Mouse (Mus musculus) CH12.LX (cell line): ENCODE results near the gene Btbd17. TPM values are rescaled to one million over a fixed set of nuclear protein-coding genes. Genes with fewer than 3 reads are reported as not detected.

ENCODE experiments used
- DNase-seq: peaks from one replicate; pipeline ENCODE4 v3.0.0-alpha.2; 2013; ENCODE audit errors: extremely low read depth
- H3K27ac ChIP-seq: 2 replicates; pipeline ENCODE4 v1.5.1; 2012; ENCODE audit warnings: low read depth, mild to moderate bottlenecking, control low read depth, moderate library complexity; ENCODE audit not compliant: insufficient read depth
- H3K27me3 ChIP-seq: replicated peaks from 2 replicates; pipeline ENCODE3; 2012; ENCODE audit warnings: inconsistent platforms
- H3K36me3 ChIP-seq, 2 experiments: replicated peaks in 1 of 2; 2 replicates each; pipeline versions ENCODE3 to v1.6.1; 2012; ENCODE audit warnings: inconsistent platforms in 1 of 2, low read length in 1 of 2, mild to moderate bottlenecking in 1 of 2, mixed read lengths in 1 of 2, moderate library complexity in 1 of 2; ENCODE audit not compliant: control insufficient read depth in 1 of 2, insufficient read depth in 1 of 2
- H3K4me1 ChIP-seq, 2 experiments: 2 replicates each; pipeline ENCODE4 v1.6.1; 2012; ENCODE audit warnings: inconsistent platforms in 1 of 2, moderate library complexity in 1 of 2; ENCODE audit not compliant: insufficient read depth in 2 of 2, control insufficient read depth in 1 of 2
- H3K4me2 ChIP-seq: 2 replicates; pipeline ENCODE4 v1.6.1; 2012; ENCODE audit warnings: low read depth, mild to moderate bottlenecking, control low read depth; ENCODE audit not compliant: poor library complexity, insufficient read depth, severe bottlenecking
- H3K4me3 ChIP-seq, 3 experiments: fragments of 150-350 bp in 1 of 3; sonication (generic) in 1 of 3; replicated peaks in 1 of 3; 2 replicates each; pipeline versions ENCODE3 to v1.5.1; 2011 to 2012; ENCODE audit warnings: low read depth in 2 of 3, low read length in 2 of 3, mild to moderate bottlenecking in 2 of 3, moderate library complexity in 2 of 3, control low read depth in 1 of 3, improper control_type of control experiment in 1 of 3, inconsistent platforms in 1 of 3, mixed read lengths in 1 of 3; ENCODE audit not compliant: poor library complexity in 1 of 3
- H3K79me2 ChIP-seq: replicated peaks from 2 replicates; pipeline ENCODE4 v1.6.1; 2012; ENCODE audit warnings: mild to moderate bottlenecking, moderate library complexity; ENCODE audit not compliant: control insufficient read depth, poor library complexity, insufficient read depth, severe bottlenecking; ENCODE audit errors: extremely low read depth
- H3K9ac ChIP-seq: 2 replicates; pipeline ENCODE4 v1.6.1; 2012; ENCODE audit warnings: low read depth, mild to moderate bottlenecking, control low read depth, moderate library complexity; ENCODE audit not compliant: insufficient read depth
- H3K9me3 ChIP-seq: replicated peaks from 2 replicates; pipeline ENCODE3; 2012; ENCODE audit warnings: low read length, inconsistent platforms, mixed read lengths
- CHD2 ChIP-seq: IDR thresholded peaks from 2 replicates; pipeline ENCODE4 v1.6.1; 2011; ENCODE audit warnings: low read length, improper control_type of control experiment
- CTCF ChIP-seq, 2 experiments: IDR thresholded peaks in 1 of 2; conservative IDR thresholded peaks in 1 of 2; 2 replicates each; pipeline ENCODE4 v1.5.1; 2011 to 2012; ENCODE audit warnings: low read depth in 2 of 2, low read length in 2 of 2, improper control_type of control experiment in 1 of 2, inconsistent platforms in 1 of 2, mild to moderate bottlenecking in 1 of 2, moderate library complexity in 1 of 2
- E2F4 ChIP-seq: IDR thresholded peaks from 2 replicates; pipeline ENCODE4 v1.6.1; 2011; ENCODE audit warnings: low read depth, low read length, improper control_type of control experiment; ENCODE audit not compliant: insufficient replicate concordance
- ELF1 ChIP-seq: IDR thresholded peaks from 2 replicates; pipeline ENCODE4 v1.6.1; 2014; ENCODE audit warnings: low read depth, mild to moderate bottlenecking, inconsistent platforms, low read length, improper control_type of control experiment
- ETS1 ChIP-seq: conservative IDR thresholded peaks from 2 replicates; pipeline ENCODE4 v1.6.1; 2012; ENCODE audit warnings: low read depth, mild to moderate bottlenecking, inconsistent platforms, low read length, improper control_type of control experiment, moderate library complexity
- HCFC1 ChIP-seq: IDR thresholded peaks from 2 replicates; pipeline ENCODE4 v1.6.1; 2012; ENCODE audit warnings: low read depth, mild to moderate bottlenecking, inconsistent platforms, low read length, improper control_type of control experiment
- MYC ChIP-seq: IDR thresholded peaks from 2 replicates; pipeline ENCODE4 v1.6.1; 2011; ENCODE audit warnings: low read depth, mild to moderate bottlenecking, improper control_type of control experiment, low read length
- NELFE ChIP-seq: IDR thresholded peaks from 2 replicates; pipeline ENCODE4 v1.6.1; 2011; ENCODE audit warnings: low read depth, low read length, improper control_type of control experiment
- SIN3A ChIP-seq: IDR thresholded peaks from 2 replicates; pipeline ENCODE4 v1.6.1; 2012; ENCODE audit warnings: low read length, improper control_type of control experiment, inconsistent platforms
- UBTF ChIP-seq: IDR thresholded peaks from 2 replicates; pipeline ENCODE4 v1.6.1; 2012; ENCODE audit warnings: low read depth, mild to moderate bottlenecking, inconsistent platforms, low read length, improper control_type of control experiment, moderate library complexity
- ZNF384 ChIP-seq: IDR thresholded peaks from 2 replicates; pipeline ENCODE4 v1.6.1; 2012; ENCODE audit warnings: low read depth, low read length, improper control_type of control experiment, inconsistent platforms
- dilution Hi-C: fragments of 300-500 bp; cut with MboI; formaldehyde crosslinking; loops from 2 replicates; pipeline ENCODE4 v1.14.3; 2020; ENCODE audit warnings: low sequenced_read_pairs; ENCODE audit not compliant: extremely low pct_unique_long_range_greater_than_20kb, extremely low pct_ligation_motif_present
- in situ Hi-C: fragments of 300-500 bp; cut with MboI; formaldehyde crosslinking; loops from 3 replicates; pipeline ENCODE4 v1.14.3; 2019; ENCODE audit warnings: low sequenced_read_pairs, low pct_ligation_motif_present, low pct_unique_long_range_greater_than_20kb, mixed read lengths
- polyA plus RNA-seq: library from polyadenylated mRNA; unstranded; fragments of >175 nt; gene quantifications from 2 replicates; pipeline ENCODE4 v1.2.1, GENCODE M21; 2012; ENCODE audit warnings: low read depth; ENCODE audit not compliant: insufficient read length
- total RNA-seq, 2 experiments: library from RNA; depleted of rRNA; stranded (reverse); fragments of 300-350 nt in 1 of 2; fragments of >200 nt in 1 of 2; gene quantifications; 2 replicates each; pipeline ENCODE4 v1.2.3; 2012 to 2014

Btbd17 gene
- total and polyA plus RNA-seq, 3 experiments: not detected

GRCm38 (mm10) chr11:114812731-114813240 is 17.0 kb upstream of the Btbd17 start (continued):
- peak; percentile 92 to 98 for TF ChIP-seq CTCF (conservative IDR thresholded peaks at IDR 0.05 in 1 of 2, IDR thresholded peaks at IDR 0.05 in 1 of 2; ENCODE audit: low read depth in 2 of 2, low read length in 2 of 2)
- TF ChIP-seq, all 38 proteins: peak for 10

- peaks cover 12 to 26% of the 10 kb centered on the region in 2 experiments for H3K4me1 ChIP-seq
- H3K9me3 ChIP-seq: no peaks in the 10 kb centered on the region
- in situ Hi-C loops: no loop called here
- no peaks in the 10 kb centered on the region for H3K36me3 ChIP-seq
- no peak overlapping the region for H3K4me3 ChIP-seq
- H3K9ac ChIP-seq: no peak overlapping the region
- no peak overlapping the region for H3K4me2 ChIP-seq
- H3K27ac ChIP-seq: no peak overlapping the region
- H3K79me2 ChIP-seq: no peaks in the 10 kb centered on the region
- TF ChIP-seq E2F4: no peak
- TF ChIP-seq NELFE: no peak
- TF ChIP-seq ETS1: no peak
- no peak for TF ChIP-seq ELF1
- TF ChIP-seq UBTF: no peak
- TF ChIP-seq CHD2: no peak
- TF ChIP-seq ZNF384: no peak
- no peak for TF ChIP-seq MYC
- TF ChIP-seq HCFC1: no peak
- TF ChIP-seq, all 38 proteins: peak for 0
- dilution Hi-C loops: no loop called here
- H3K27me3 ChIP-seq: peaks cover 2% of the 10 kb centered on the region
- DNase-seq: no peak
These were observed 14.6 kb upstream of the Btbd17 start for GRCm38 (mm10) chr11:114810344-114810743.

GRCm38 (mm10) chr11:114809371-114809770 is 13.6 kb upstream of the Btbd17 start:
- Histone ChIP-seq H3K4me3 (no peak overlapping the region), H3K9me3 (no peaks in the 10 kb centered on the region), H3K36me3 (no peaks in the 10 kb centered on the region), H3K9ac (no peak overlapping the region), H3K27me3 (peaks cover 2% of the 10 kb centered on the region), H3K27ac (no peak overlapping the region), H3K4me2 (no peak overlapping the region), H3K79me2 (no peaks in the 10 kb centered on the region), H3K4me1 (peaks cover 7 to 22% of the 10 kb centered on the region in 2 experiments)
- TF ChIP-seq CTCF (conservative IDR thresholded peaks at IDR 0.05 in 1 of 2, IDR thresholded peaks at IDR 0.05 in 1 of 2; ENCODE audit: low read depth in 2 of 2, low read length in 2 of 2): peak; percentile 20 to 36; a peak in 2 of 4 replicates
- TF ChIP-seq SIN3A: no peak
- dilution Hi-C loops (no loop called here), in situ Hi-C loops (no loop called here)
- DNase-seq: no peak
